Mouse (Mus musculus): ENCODE measurements at regions not wholly inside any gene's neighbourhood (a gene's known extent, or its start where the extent isn't known, plus 50 kb on each side); places are given as distances from the start of the nearest gene placed in this dataset.

DNA sequence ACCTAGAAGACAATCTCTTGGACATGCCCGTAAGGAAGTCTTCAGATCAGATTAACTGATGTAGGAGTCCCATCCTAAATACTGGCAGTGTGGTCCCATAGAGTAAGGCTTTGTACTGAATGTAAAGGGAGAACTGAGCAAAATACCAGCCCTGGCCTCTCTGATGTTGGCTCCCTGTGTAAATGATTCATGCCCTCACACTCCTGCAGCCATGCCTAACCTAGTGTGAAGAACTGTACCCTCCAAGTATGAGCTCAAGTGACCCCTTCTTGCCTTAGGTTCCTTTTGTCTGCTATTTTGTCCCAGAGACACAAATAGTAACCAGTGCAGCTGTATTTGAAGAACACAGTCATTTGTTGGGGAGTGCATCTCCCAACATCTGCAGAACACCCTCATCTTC is 342.4 kb upstream of the Cdh4 start:
- H3K4me2 ChIP-seq: no peak overlapping the region
- no peaks in the 10 kb centered on the region for H3K36me3 ChIP-seq
- no peak overlapping the region for H3K27ac ChIP-seq
- no peak overlapping the region for H3K9ac ChIP-seq
- H3K4me1 ChIP-seq: peaks cover 12% of the 10 kb centered on the region
- H3K27me3 ChIP-seq: no peaks in the 10 kb centered on the region
- WGBS: 82% methylated on average over 1 of the region's 1 CpGs
- ATAC-seq (ENCODE audit: insufficient number of reproducible peaks, insufficient read depth, low FRiP score, low TSS enrichment, low read depth): no peak
- H3K9me3 ChIP-seq: 0 out of 2 replicates have a peak, but pooled peaks cover 4% of the 10 kb centered on the region
- no peak overlapping the region for H3K4me3 ChIP-seq

DNA sequence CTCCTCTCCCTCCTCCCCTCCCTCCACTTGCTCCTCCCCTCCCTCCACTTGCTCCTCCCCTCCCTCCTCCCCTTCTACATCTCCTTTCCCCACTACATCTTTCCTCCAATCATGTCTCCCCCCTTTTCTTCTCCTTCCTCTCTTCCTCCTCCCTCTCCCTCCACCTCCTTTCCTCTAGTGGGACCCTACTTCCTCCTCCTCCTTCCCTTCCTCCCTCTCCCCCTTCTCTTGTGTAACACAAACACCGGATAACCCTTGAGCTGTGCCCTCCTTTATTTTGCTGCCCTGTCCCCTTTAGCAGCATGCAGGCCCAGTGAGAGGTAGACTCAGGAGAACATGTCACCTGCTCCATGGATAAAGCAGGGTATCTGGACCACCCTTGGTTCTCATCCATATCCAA is 339.1 kb upstream of the Cdh4 start:
- H3K27ac ChIP-seq: no peak overlapping the region
- H3K9ac ChIP-seq: no peak overlapping the region
- no peaks in the 10 kb centered on the region for H3K36me3 ChIP-seq
- H3K4me1 ChIP-seq: peaks cover 12% of the 10 kb centered on the region
- no peak overlapping the region for H3K4me3 ChIP-seq
- no peaks in the 10 kb centered on the region for H3K27me3 ChIP-seq
- H3K9me3 ChIP-seq: 0 out of 2 replicates have a peak, but pooled peaks cover 4% of the 10 kb centered on the region
- no peak for ATAC-seq (ENCODE audit: insufficient number of reproducible peaks, insufficient read depth, low FRiP score, low TSS enrichment, low read depth)
- no peak overlapping the region for H3K4me2 ChIP-seq
- WGBS: 76% methylated on average over 1 of the region's 1 CpGs

DNA sequence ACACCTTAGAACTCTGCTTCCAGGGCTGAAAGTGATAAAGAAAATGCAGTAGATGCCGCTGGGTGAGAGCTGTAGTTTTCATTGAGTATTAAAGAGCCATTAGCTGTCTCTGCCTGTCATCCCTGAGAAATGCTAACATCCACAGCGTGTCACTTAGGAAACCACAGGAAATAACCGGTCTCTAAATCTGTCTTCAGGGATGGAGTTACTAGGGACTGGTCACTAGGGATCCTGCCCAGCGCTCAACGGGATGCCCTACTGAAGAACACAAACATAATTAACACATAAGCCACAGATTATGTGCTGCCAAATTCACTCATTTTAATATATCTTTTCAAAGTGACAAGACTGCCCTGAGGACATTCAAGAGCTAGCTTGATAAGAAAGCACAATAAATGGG is 329.3 kb upstream of the Cdh4 start:
- Histone ChIP-seq H3K9ac (no peak overlapping the region), H3K27ac (no peak overlapping the region), H3K36me3 (no peaks in the 10 kb centered on the region), H3K9me3 (no peaks in the 10 kb centered on the region), H3K27me3 (no peaks in the 10 kb centered on the region; the same call in 1 of the 2 replicates), H3K4me3 (no peak overlapping the region), H3K4me1 (peaks cover 8% of the 10 kb centered on the region), H3K4me2 (no peak overlapping the region)
- 41% methylated on average over 5 of the region's 5 CpGs for WGBS
- no peak for ATAC-seq (ENCODE audit: insufficient number of reproducible peaks, insufficient read depth, low FRiP score, low TSS enrichment, low read depth)

DNA sequence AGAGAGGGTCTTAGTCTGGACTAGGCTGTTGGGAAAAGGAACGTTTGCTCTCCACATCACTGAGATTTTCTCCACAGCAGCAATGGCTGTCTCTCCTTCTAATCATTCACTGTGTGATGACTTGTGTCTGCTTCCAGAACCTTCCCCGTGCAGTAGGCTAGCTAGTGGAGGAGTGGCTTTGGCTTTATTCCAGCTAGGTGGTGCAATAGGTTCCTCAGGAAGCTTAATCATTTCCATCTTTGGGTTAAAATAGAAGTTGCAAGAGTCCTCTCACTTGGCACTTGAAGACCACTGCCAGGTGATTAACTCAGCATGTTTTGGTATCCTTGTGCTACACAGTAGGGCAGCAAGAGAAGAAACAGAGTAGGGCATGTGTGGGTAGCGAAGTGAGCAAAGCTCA is 314.2 kb upstream of the Cdh4 start:
- ATAC-seq (ENCODE audit: insufficient number of reproducible peaks, insufficient read depth, low FRiP score, low TSS enrichment, low read depth): no peak
- 65% methylated on average over 3 of the region's 3 CpGs for WGBS
- no peak overlapping the region for H3K9ac ChIP-seq

GRCm38 (mm10) chr2:179128432-179128831 is 313.8 kb upstream of the Cdh4 start:
- no peak overlapping the region for H3K4me3 ChIP-seq
- H3K36me3 ChIP-seq: no peaks in the 10 kb centered on the region
- no peaks in the 10 kb centered on the region for H3K27me3 ChIP-seq
- H3K4me1 ChIP-seq: no peaks in the 10 kb centered on the region
- H3K9ac ChIP-seq: no peak overlapping the region
- H3K9me3 ChIP-seq: no peaks in the 10 kb centered on the region
- 87% methylated on average over 5 of the region's 5 CpGs for WGBS
- no peak for ATAC-seq (ENCODE audit: insufficient number of reproducible peaks, insufficient read depth, low FRiP score, low TSS enrichment, low read depth)
- H3K27ac ChIP-seq: no peak overlapping the region
- no peak overlapping the region for H3K4me2 ChIP-seq

More for the DNA sequence above, 314.2 kb upstream of the Cdh4 start:
- no peak overlapping the region for H3K4me3 ChIP-seq
- no peaks in the 10 kb centered on the region for H3K27me3 ChIP-seq
- no peaks in the 10 kb centered on the region for H3K9me3 ChIP-seq
- no peaks in the 10 kb centered on the region for H3K36me3 ChIP-seq
- no peaks in the 10 kb centered on the region for H3K4me1 ChIP-seq
- no peak overlapping the region for H3K4me2 ChIP-seq
- no peak overlapping the region for H3K27ac ChIP-seq

- no peak overlapping the region for H3K4me3 ChIP-seq
- no peaks in the 10 kb centered on the region for H3K4me1 ChIP-seq
- WGBS: 68% methylated on average over 5 of the region's 5 CpGs
- ATAC-seq (ENCODE audit: insufficient number of reproducible peaks, insufficient read depth, low FRiP score, low TSS enrichment, low read depth): no peak
- H3K36me3 ChIP-seq: no peaks in the 10 kb centered on the region
- H3K9ac ChIP-seq: no peak overlapping the region
- no peak overlapping the region for H3K27ac ChIP-seq
- H3K27me3 ChIP-seq: no peaks in the 10 kb centered on the region
- no peaks in the 10 kb centered on the region for H3K9me3 ChIP-seq
- H3K4me2 ChIP-seq: no peak overlapping the region
Observed at GRCm38 (mm10) chr2:179131004-179131403, 311.2 kb upstream of the Cdh4 start.

GRCm38 (mm10) chr2:179142313-179142712 is 299.9 kb upstream of the Cdh4 start:
- Histone ChIP-seq H3K27ac (no peak overlapping the region), H3K4me2 (no peak overlapping the region), H3K4me1 (peaks cover 11% of the 10 kb centered on the region; the same call in 1 of the 2 replicates), H3K4me3 (no peak overlapping the region), H3K36me3 (no peaks in the 10 kb centered on the region), H3K9me3 (no peaks in the 10 kb centered on the region), H3K9ac (no peak overlapping the region), H3K27me3 (peaks cover 2% of the 10 kb centered on the region; the same call in 1 of the 2 replicates)
- WGBS: 64% methylated on average over 8 of the region's 8 CpGs
- no peak for ATAC-seq (ENCODE audit: insufficient number of reproducible peaks, insufficient read depth, low FRiP score, low TSS enrichment, low read depth)

GRCm38 (mm10) chr2:179145726-179146125 is 296.5 kb upstream of the Cdh4 start:
- no peaks in the 10 kb centered on the region for H3K36me3 ChIP-seq
- H3K9me3 ChIP-seq: no peaks in the 10 kb centered on the region
- H3K4me3 ChIP-seq: no peak overlapping the region
- no peak overlapping the region for H3K4me2 ChIP-seq
- H3K27ac ChIP-seq: no peak overlapping the region
- no peak overlapping the region for H3K9ac ChIP-seq
- WGBS: 53% methylated on average over 2 of the region's 2 CpGs
- no peak for ATAC-seq (ENCODE audit: insufficient number of reproducible peaks, insufficient read depth, low FRiP score, low TSS enrichment, low read depth)
- peaks cover 2% of the 10 kb centered on the region; the same call in 1 of the 2 replicates for H3K27me3 ChIP-seq
- H3K4me1 ChIP-seq: peaks cover 11% of the 10 kb centered on the region; the same call in 1 of the 2 replicates

GRCm38 (mm10) chr2:179146274-179146673 is 296.0 kb upstream of the Cdh4 start:
- 29% methylated on average over 4 of the region's 4 CpGs for WGBS
- no peak for ATAC-seq (ENCODE audit: insufficient number of reproducible peaks, insufficient read depth, low FRiP score, low TSS enrichment, low read depth)
- Histone ChIP-seq H3K27me3 (peaks cover 2% of the 10 kb centered on the region; the same call in 1 of the 2 replicates), H3K27ac (no peak overlapping the region), H3K36me3 (no peaks in the 10 kb centered on the region), H3K4me3 (no peak overlapping the region), H3K9ac (no peak overlapping the region), H3K4me1 (peaks cover 11% of the 10 kb centered on the region; the same call in 1 of the 2 replicates), H3K4me2 (no peak overlapping the region), H3K9me3 (no peaks in the 10 kb centered on the region)

DNA sequence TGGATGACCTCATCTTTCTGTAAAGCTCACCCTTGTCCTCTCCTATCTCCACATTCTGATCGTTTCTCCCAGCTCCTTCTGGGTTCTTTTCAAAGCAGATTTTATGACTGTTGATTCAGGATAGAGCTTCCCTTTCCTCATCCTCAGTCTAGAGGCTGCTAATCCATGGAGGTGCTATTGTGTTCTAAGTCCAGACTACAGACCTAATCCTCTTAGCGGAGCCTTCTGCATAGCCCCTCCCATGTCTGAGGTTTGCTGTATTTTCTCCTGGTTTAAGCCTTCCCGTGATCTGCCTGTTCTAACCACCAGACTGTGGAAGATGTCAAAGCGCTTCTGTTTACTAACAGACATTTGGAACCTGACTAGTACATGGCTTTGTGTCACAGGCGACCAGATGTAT is 294.0 kb upstream of the Cdh4 start:
- H3K27me3 ChIP-seq: peaks cover 2% of the 10 kb centered on the region; the same call in 1 of the 2 replicates
- H3K4me1 ChIP-seq: peaks cover 11% of the 10 kb centered on the region; the same call in 1 of the 2 replicates
- H3K4me2 ChIP-seq: no peak overlapping the region
- H3K4me3 ChIP-seq: no peak overlapping the region
- 50% methylated on average over 5 of the region's 5 CpGs for WGBS
- no peaks in the 10 kb centered on the region for H3K36me3 ChIP-seq
- no peak overlapping the region for H3K9ac ChIP-seq
- ATAC-seq (ENCODE audit: insufficient number of reproducible peaks, insufficient read depth, low FRiP score, low TSS enrichment, low read depth): no peak
- no peaks in the 10 kb centered on the region for H3K9me3 ChIP-seq
- no peak overlapping the region for H3K27ac ChIP-seq

GRCm38 (mm10) chr2:179148667-179149066 is 293.6 kb upstream of the Cdh4 start:
- Histone ChIP-seq H3K9me3 (no peaks in the 10 kb centered on the region), H3K36me3 (no peaks in the 10 kb centered on the region), H3K27ac (no peak overlapping the region), H3K27me3 (peaks cover 2% of the 10 kb centered on the region; the same call in 1 of the 2 replicates), H3K4me3 (no peak overlapping the region), H3K9ac (no peak overlapping the region), H3K4me2 (no peak overlapping the region), H3K4me1 (peaks cover 11% of the 10 kb centered on the region; the same call in 1 of the 2 replicates)
- 66% methylated on average over 4 of the region's 4 CpGs for WGBS
- no peak for ATAC-seq (ENCODE audit: insufficient number of reproducible peaks, insufficient read depth, low FRiP score, low TSS enrichment, low read depth)

GRCm38 (mm10) chr2:179158881-179159280 is 283.4 kb upstream of the Cdh4 start:
- H3K4me3 ChIP-seq: no peak overlapping the region
- H3K27ac ChIP-seq: no peak overlapping the region
- H3K36me3 ChIP-seq: no peaks in the 10 kb centered on the region
- no peaks in the 10 kb centered on the region for H3K9me3 ChIP-seq
- H3K9ac ChIP-seq: no peak overlapping the region
- H3K4me2 ChIP-seq: no peak overlapping the region
- no peaks in the 10 kb centered on the region for H3K27me3 ChIP-seq
- 89% methylated on average over 9 of the region's 9 CpGs for WGBS
- no peak for ATAC-seq (ENCODE audit: insufficient number of reproducible peaks, insufficient read depth, low FRiP score, low TSS enrichment, low read depth)
- no peaks in the 10 kb centered on the region for H3K4me1 ChIP-seq
